Mouse (Mus musculus) liver, adult 2 months (tissue): Measurements from ENCODE around the gene Cdk11b.

ENCODE experiments used
- CTCF ChIP-seq: fragments of 200-500 bp; IDR thresholded peaks from 2 replicates; pipeline ENCODE4 v1.5.1; 2011; ENCODE audit warnings: low read depth, low read length, control low read depth
- POLR2A ChIP-seq: fragments of 200-500 bp; IDR thresholded peaks from 2 replicates; pipeline ENCODE4 v1.6.1; 2011; ENCODE audit warnings: low read length, control low read depth; ENCODE audit not compliant: insufficient read depth; ENCODE audit errors: extremely low read depth

GRCm38 (mm10) chr4:155603801-155604200 lies 20.9 kb upstream of the Cdk11b start:
- TF ChIP-seq POLR2A: no peak
- no peak for TF ChIP-seq CTCF
